Mouse (Mus musculus): ENCODE data around the gene Slc38a3. TPM values are rescaled to one million over a fixed set of nuclear protein-coding genes. Genes with fewer than 3 reads are reported as not detected.

Slc38a3 gene
- total RNA-seq, 2 experiments from 2014 or later, result 60.8 to 94.7 TPM

- TF ChIP-seq CTCF (IDR thresholded peaks at IDR 0.05), result no peak
- Histone ChIP-seq H3K4me3 (no peak overlapping the region), H3K27ac (peak overlapping the region; percentile 73; the same call in 1 of the 2 replicates)
- DNase-seq, result no peak
- intact Hi-C loops (cut with DNase I), result no loop called here
Measured at GRCm38 (mm10) chr9:107603251-107603650, 66.1 kb downstream of the Slc38a3 start.

DNA sequence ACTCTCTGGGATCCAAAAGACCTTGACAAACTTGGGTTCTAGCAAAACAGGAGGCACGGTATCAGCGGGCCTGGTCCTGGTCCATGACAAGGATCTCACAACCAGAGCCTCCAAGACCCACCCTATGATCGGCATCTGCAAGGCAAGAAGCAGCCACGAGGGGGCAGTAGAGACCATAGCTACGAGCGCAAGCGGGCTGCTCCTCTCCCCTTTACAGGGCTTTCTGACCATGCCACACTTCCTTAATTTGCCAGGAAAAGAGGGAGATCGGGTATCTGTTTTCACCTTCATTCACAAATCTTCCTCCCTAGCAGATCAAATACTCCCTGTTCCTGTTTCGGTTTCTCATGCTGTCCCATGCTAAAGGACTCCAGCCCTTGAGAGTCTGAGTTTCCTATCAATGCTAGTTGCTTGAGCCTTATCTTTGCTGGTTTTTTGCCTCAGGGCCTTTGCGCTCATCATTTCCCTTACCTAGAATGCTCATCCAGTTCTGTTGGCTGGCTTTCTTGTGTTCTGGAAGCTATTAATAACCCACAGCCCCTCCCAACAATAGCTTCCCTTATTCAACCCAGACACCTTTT is 67.2 kb downstream of the Slc38a3 start:
- intact Hi-C loops (cut with DNase I), result loop anchor here (1.0 kb wide), 2 partner anchors 42 to 73 kb away; no protein-coding TSS in a partner anchor
- TF ChIP-seq CTCF (IDR thresholded peaks at IDR 0.05), result no peak; the same call in 1 of the 2 replicates
- Histone ChIP-seq H3K27ac (peak overlapping the region; percentile 73), H3K4me3 (peak overlapping the region; percentile 47)
- DNase-seq, result peak; percentile 95

DNA sequence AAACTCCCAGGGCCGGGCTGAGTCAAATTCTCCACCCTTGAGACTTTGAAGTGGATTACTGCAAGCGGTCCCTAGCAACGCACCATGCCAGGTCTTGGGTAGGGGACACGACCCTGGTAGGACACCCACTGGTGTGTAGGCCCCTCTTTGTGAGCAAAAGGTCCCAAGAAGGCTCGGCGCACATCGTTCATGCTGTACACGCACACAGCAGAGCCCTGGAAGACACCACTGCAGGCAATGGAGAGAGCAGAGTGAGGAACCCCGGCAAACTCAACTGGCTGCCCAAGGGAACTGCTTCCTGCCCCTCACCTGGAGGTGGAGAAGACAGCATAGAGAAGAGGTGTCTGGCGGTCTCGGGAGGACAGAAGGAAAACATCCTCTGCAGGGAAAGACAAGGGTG is 68.1 kb downstream of the Slc38a3 start:
- TF ChIP-seq CTCF (IDR thresholded peaks at IDR 0.05), result no peak
- Histone ChIP-seq H3K4me3 (no peak overlapping the region), H3K27ac (peak overlapping the region; percentile 73; the same call in 1 of the 2 replicates)
- DNase-seq, result no peak
- intact Hi-C loops (cut with DNase I), result no loop called here

- TF ChIP-seq CTCF (IDR thresholded peaks at IDR 0.05), result peak; percentile 47; the same call in 1 of the 2 replicates
- no peak for DNase-seq
- no peak overlapping the region for H3K4me3 ChIP-seq
- no peak overlapping the region for H3K27ac ChIP-seq
- intact Hi-C loops (cut with DNase I), result no loop called here
Measured at GRCm38 (mm10) chr9:107600745-107601144, 68.6 kb downstream of the Slc38a3 start.

Other genes with a start within 250 kb of the Slc38a3 start
- gene Tmem115, start 135.6 kb downstream of the Slc38a3 start, total RNA-seq (2021), result 10 to 100 TPM; 16.6 to 17.3 TPM
- gene Cyb561d2, start 127.3 kb downstream of the Slc38a3 start, total RNA-seq (2021), result 1 to 10 TPM; 3.1 TPM
- 10 to 100 TPM in 1 of 2 experiments, 1 to 10 TPM in 1; 9.7 to 11.5 TPM for gene Nprl2, start 127.3 kb downstream of the Slc38a3 start, total RNA-seq (2021)
- gene Zmynd10, start 122.2 kb downstream of the Slc38a3 start, total RNA-seq (2021), result under 1 TPM in 1 of 2 experiments, not detected in 1; 0.53 TPM
- gene Rassf1, start 118.0 kb downstream of the Slc38a3 start, total RNA-seq (2021), result 10 to 100 TPM; 14.0 to 14.3 TPM
- 10 to 100 TPM; 35.6 to 35.7 TPM for gene Tusc2, start 106.3 kb downstream of the Slc38a3 start, total RNA-seq (2021)
- 10 to 100 TPM; 11.3 to 19.9 TPM for gene Hyal2, start 101.6 kb downstream of the Slc38a3 start, total RNA-seq (2021)
- 1 to 10 TPM; 1.6 to 2.4 TPM for gene Hyal1, start 92.6 kb downstream of the Slc38a3 start, total RNA-seq (2021)
- gene Naa80, start 90.6 kb downstream of the Slc38a3 start, total RNA-seq (2021), result 10 to 100 TPM; 11.8 to 14.7 TPM
- under 1 TPM; 0.22 to 0.33 TPM for gene Hyal3, start 88.7 kb downstream of the Slc38a3 start, total RNA-seq (2021)
- gene Ifrd2, start 81.9 kb downstream of the Slc38a3 start, total RNA-seq (2021), result 10 to 100 TPM; 48.5 to 50.4 TPM
- gene Sema3b, start 60.3 kb downstream of the Slc38a3 start, total RNA-seq (2021), result 10 to 100 TPM; 11.2 to 17.9 TPM
- gene Gnai2, start 34.2 kb downstream of the Slc38a3 start, total RNA-seq (2021), result 10 to 100 TPM; 59.9 to 77.7 TPM
- gene Gnat1, start 10.2 kb upstream of the Slc38a3 start, total RNA-seq (2021), result not detected
- gene Sema3f, start 40.9 kb upstream of the Slc38a3 start, total RNA-seq (2021), result 1 to 10 TPM; 6.3 to 9.2 TPM
- 10 to 100 TPM; 46.4 to 49.6 TPM for gene Rbm5, start 101.5 kb upstream of the Slc38a3 start, total RNA-seq (2021)
- gene Rbm6, start 203.7 kb upstream of the Slc38a3 start, total RNA-seq (2021), result 10 to 100 TPM; 22.0 to 22.7 TPM
- 10 to 100 TPM in 1 of 2 experiments, 1 to 10 TPM in 1; 9.6 to 11.3 TPM for gene Mon1a, start 218.6 kb upstream of the Slc38a3 start, total RNA-seq (2021)
- under 1 TPM; 0.54 to 0.81 TPM for gene Mst1r, start 237.3 kb upstream of the Slc38a3 start, total RNA-seq (2021)

All from gastrocnemius, adult 2 months (tissue).